Mouse (Mus musculus): ENCODE data around the gene Zswim3. TPM values are rescaled to one million over a fixed set of nuclear protein-coding genes. Genes with fewer than 3 reads are reported as not detected.

Zswim3 gene
- polyA plus RNA-seq, 1 experiment from 2014 or later, result 13.0 TPM

GRCm38 (mm10) chr2:164767812-164768540, 36.9 kb upstream of the Zswim3 start:
- Histone ChIP-seq H3K4me2 (ENCODE audit: low read length) (no peak overlapping the region), H3K4me1 (ENCODE audit: control insufficient read depth, insufficient read depth, low read length) (peaks cover 20% of the 10 kb centered on the region), H3K36me3 (ENCODE audit: control insufficient read depth, insufficient read depth, low read length) (peaks cover 61% of the 10 kb centered on the region), H3K27ac (ENCODE audit: low read depth, low read length) (no peak overlapping the region), H3K9ac (ENCODE audit: low read length) (no peak overlapping the region), H3K27me3 (replicated peaks; ENCODE audit: control insufficient read depth, insufficient read depth, low read length) (no peaks in the 10 kb centered on the region), H3K4me3 (ENCODE audit: low read depth, low read length) (no peak overlapping the region), H3K9me3 (replicated peaks; ENCODE audit: control insufficient read depth, low read length) (no peaks in the 10 kb centered on the region)
- DNase-seq (ENCODE audit: low spot score) (no peak), ATAC-seq (no peak)
- WGBS, result 91% methylated on average over 15 of the region's 15 CpGs

GRCm38 (mm10) chr2:164769258-164770037, 35.5 kb upstream of the Zswim3 start, which contains the start of gene Ube2c:
Ube2c (plus strand) TSS chr2:164769898.
- DNase-seq (ENCODE audit: low spot score) (peak; percentile 100), ATAC-seq (peak; percentile 100)
- Histone ChIP-seq H3K4me2 (ENCODE audit: low read length) (peak within 1 kb of the TSS; percentile 90), H3K4me1 (ENCODE audit: control insufficient read depth, insufficient read depth, low read length) (peaks cover 20% of the 10 kb centered on the region), H3K27ac (ENCODE audit: low read depth, low read length) (no peak within 1 kb of the TSS; the same call in 1 of the 2 replicates), H3K27me3 (replicated peaks; ENCODE audit: control insufficient read depth, insufficient read depth, low read length) (no peaks in the 10 kb centered on the region), H3K9me3 (replicated peaks; ENCODE audit: control insufficient read depth, low read length) (no peaks in the 10 kb centered on the region), H3K9ac (ENCODE audit: low read length) (peak within 1 kb of the TSS; percentile 74), H3K36me3 (ENCODE audit: control insufficient read depth, insufficient read depth, low read length) (peaks cover 53% of the 10 kb centered on the region), H3K4me3 (ENCODE audit: low read depth, low read length) (peak within 1 kb of the TSS; percentile 64)
- 3% methylated on average over 53 of the region's 53 CpGs for WGBS

DNA sequence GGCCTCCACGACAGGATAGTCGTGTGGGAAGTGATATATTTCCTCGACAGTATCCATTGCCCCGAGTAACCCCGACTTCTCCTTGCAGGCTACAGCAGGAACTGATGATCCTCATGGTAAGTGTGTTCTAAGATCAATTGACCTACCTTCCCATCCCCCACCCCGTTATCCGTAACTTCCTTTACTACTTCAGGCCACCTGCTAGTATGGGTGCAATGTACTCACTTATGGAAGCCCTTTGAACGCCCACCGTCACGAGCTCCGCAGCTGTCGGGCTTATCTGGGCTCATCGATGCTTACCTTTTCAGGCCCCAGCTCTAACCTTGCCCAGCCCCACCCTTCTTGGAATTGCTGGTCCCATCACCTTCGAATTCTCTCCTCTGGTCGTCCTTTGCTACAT, 34.6 kb upstream of the Zswim3 start:
- Histone ChIP-seq H3K4me2 (ENCODE audit: low read length) (peak overlapping the region; percentile 90), H3K9me3 (replicated peaks; ENCODE audit: control insufficient read depth, low read length) (no peaks in the 10 kb centered on the region), H3K36me3 (ENCODE audit: control insufficient read depth, insufficient read depth, low read length) (peaks cover 46% of the 10 kb centered on the region), H3K27me3 (replicated peaks; ENCODE audit: control insufficient read depth, insufficient read depth, low read length) (no peaks in the 10 kb centered on the region), H3K4me1 (ENCODE audit: control insufficient read depth, insufficient read depth, low read length) (peaks cover 20% of the 10 kb centered on the region), H3K9ac (ENCODE audit: low read length) (peak overlapping the region; percentile 74), H3K4me3 (ENCODE audit: low read depth, low read length) (peak overlapping the region; percentile 64), H3K27ac (ENCODE audit: low read depth, low read length) (no peak overlapping the region; the same call in 1 of the 2 replicates)
- no peak for ATAC-seq
- 2% methylated on average over 15 of the region's 15 CpGs for WGBS
- no peak for DNase-seq (ENCODE audit: low spot score)

GRCm38 (mm10) chr2:164771123-164771522, 33.8 kb upstream of the Zswim3 start:
- peak overlapping the region; percentile 74 for H3K9ac ChIP-seq (ENCODE audit: low read length)
- DNase-seq (ENCODE audit: low spot score), result no peak

DNA sequence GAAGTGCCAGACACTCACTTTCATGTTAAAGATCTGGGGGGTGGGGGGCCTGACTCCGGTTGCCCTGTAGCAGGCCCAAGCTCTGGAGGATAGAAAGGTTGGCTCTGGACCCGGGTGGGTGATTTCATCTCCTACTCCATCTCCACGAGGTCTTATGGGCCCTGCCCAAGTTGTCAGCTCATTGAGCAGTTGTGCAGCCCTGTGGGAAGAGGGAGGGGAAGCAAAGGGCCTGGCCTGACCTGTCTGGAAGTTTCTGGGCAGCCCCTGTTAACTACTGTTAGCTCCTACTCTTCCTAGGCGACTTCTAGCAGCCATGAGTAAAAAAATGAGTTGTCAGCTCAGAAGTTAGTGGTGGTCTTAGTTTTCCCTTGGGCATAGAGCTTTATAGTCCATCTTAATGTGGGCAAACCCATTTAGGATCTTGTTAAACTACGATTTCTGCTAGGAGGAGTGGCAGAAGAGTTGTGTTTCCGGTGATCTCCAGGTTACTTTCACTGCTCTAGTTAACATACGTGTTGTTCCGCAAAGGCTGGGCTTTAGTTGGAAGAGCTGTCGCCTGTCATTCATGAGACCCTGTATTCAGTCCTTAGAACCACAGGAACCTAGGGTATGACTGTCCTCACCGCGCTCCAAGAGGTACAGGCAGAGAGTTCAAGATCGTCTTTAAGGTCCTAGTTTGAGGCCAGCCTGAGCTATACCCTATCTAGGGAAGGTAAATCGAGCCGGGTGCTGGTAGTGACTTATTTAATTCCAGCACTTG, 31.5 kb upstream of the Zswim3 start:
- Histone ChIP-seq H3K9ac (ENCODE audit: low read length) (no peak overlapping the region), H3K4me2 (ENCODE audit: low read length) (no peak overlapping the region), H3K27me3 (replicated peaks; ENCODE audit: control insufficient read depth, insufficient read depth, low read length) (no peaks in the 10 kb centered on the region), H3K9me3 (replicated peaks; ENCODE audit: control insufficient read depth, low read length) (no peaks in the 10 kb centered on the region), H3K27ac (ENCODE audit: low read depth, low read length) (no peak overlapping the region), H3K4me3 (ENCODE audit: low read depth, low read length) (no peak overlapping the region), H3K4me1 (ENCODE audit: control insufficient read depth, insufficient read depth, low read length) (peaks cover 20% of the 10 kb centered on the region), H3K36me3 (ENCODE audit: control insufficient read depth, insufficient read depth, low read length) (peaks cover 15% of the 10 kb centered on the region)
- WGBS, result 78% methylated on average over 14 of the region's 14 CpGs
- ATAC-seq, result no peak
- DNase-seq (ENCODE audit: low spot score), result no peak

More at GRCm38 (mm10) chr2:164771123-164771522, 33.8 kb upstream of the Zswim3 start:
- peaks cover 20% of the 10 kb centered on the region for H3K4me1 ChIP-seq (ENCODE audit: control insufficient read depth, insufficient read depth, low read length)
- H3K4me2 ChIP-seq (ENCODE audit: low read length), result peak overlapping the region; percentile 90
- ATAC-seq, result no peak
- no peaks in the 10 kb centered on the region for H3K27me3 ChIP-seq (replicated peaks; ENCODE audit: control insufficient read depth, insufficient read depth, low read length)
- H3K36me3 ChIP-seq (ENCODE audit: control insufficient read depth, insufficient read depth, low read length), result peaks cover 37% of the 10 kb centered on the region
- no peak overlapping the region for H3K27ac ChIP-seq (ENCODE audit: low read depth, low read length)
- WGBS, result 77% methylated on average over 8 of the region's 8 CpGs
- peak overlapping the region; percentile 64 for H3K4me3 ChIP-seq (ENCODE audit: low read depth, low read length)
- H3K9me3 ChIP-seq (replicated peaks; ENCODE audit: control insufficient read depth, low read length), result no peaks in the 10 kb centered on the region

DNA sequence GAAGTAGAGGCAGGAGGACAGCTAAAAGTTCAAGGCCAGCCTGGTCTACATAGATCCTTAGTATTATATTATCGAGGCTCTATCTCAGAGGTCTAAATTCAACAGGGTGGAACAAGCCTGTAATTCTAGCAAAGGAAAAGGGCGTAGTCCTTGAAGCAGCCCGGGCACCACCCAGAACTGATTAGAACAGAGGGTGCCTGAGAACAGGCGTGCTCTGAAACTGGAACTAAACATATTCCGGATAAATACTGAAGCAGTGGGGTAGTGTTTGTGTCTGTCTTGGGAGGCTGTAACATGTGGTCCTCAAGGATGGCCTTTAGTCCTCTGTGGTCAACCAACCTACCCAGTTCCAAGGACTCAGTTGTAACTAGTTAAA, 30.9 kb upstream of the Zswim3 start:
- ATAC-seq (no peak), DNase-seq (ENCODE audit: low spot score) (no peak)
- no peaks in the 10 kb centered on the region for H3K27me3 ChIP-seq (replicated peaks; ENCODE audit: control insufficient read depth, insufficient read depth, low read length)
- no peak overlapping the region for H3K4me3 ChIP-seq (ENCODE audit: low read depth, low read length)
- H3K4me2 ChIP-seq (ENCODE audit: low read length), result no peak overlapping the region
- WGBS, result 88% methylated on average over 5 of the region's 5 CpGs
- no peak overlapping the region for H3K9ac ChIP-seq (ENCODE audit: low read length)
- no peaks in the 10 kb centered on the region for H3K9me3 ChIP-seq (replicated peaks; ENCODE audit: control insufficient read depth, low read length)
- peaks cover 20% of the 10 kb centered on the region for H3K4me1 ChIP-seq (ENCODE audit: control insufficient read depth, insufficient read depth, low read length)
- peaks cover 15% of the 10 kb centered on the region for H3K36me3 ChIP-seq (ENCODE audit: control insufficient read depth, insufficient read depth, low read length)
- H3K27ac ChIP-seq (ENCODE audit: low read depth, low read length), result no peak overlapping the region

DNA sequence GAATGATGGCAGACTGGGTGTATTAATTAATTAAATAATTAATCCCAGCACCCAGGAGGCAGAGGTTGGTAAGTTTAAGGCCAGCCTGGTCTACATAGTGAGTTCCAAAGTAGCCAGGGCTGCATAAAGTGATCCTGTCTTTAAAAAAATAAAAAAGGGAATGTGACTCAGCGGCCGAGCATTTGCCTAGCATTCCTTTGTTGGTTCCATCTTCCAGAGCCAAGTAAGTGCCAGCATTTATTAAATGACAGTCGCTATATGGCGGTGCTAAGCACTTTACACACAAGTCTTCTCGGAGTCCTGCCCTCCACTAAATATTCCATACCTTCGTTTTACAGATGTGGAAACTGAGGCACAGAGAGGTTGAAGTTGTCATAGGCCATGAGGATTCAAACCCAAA, 28.8 kb upstream of the Zswim3 start:
- Histone ChIP-seq H3K4me1 (ENCODE audit: control insufficient read depth, insufficient read depth, low read length) (peaks cover 8% of the 10 kb centered on the region), H3K27ac (ENCODE audit: low read depth, low read length) (no peak overlapping the region), H3K27me3 (replicated peaks; ENCODE audit: control insufficient read depth, insufficient read depth, low read length) (no peaks in the 10 kb centered on the region), H3K4me2 (ENCODE audit: low read length) (no peak overlapping the region), H3K9me3 (replicated peaks; ENCODE audit: control insufficient read depth, low read length) (no peaks in the 10 kb centered on the region), H3K4me3 (ENCODE audit: low read depth, low read length) (no peak overlapping the region), H3K9ac (ENCODE audit: low read length) (no peak overlapping the region), H3K36me3 (ENCODE audit: control insufficient read depth, insufficient read depth, low read length) (peaks cover 15% of the 10 kb centered on the region)
- DNase-seq (ENCODE audit: low spot score) (no peak), ATAC-seq (no peak)
- whole genome bisulfite sequencing, result 92% methylated on average over 6 of the region's 6 CpGs

DNA sequence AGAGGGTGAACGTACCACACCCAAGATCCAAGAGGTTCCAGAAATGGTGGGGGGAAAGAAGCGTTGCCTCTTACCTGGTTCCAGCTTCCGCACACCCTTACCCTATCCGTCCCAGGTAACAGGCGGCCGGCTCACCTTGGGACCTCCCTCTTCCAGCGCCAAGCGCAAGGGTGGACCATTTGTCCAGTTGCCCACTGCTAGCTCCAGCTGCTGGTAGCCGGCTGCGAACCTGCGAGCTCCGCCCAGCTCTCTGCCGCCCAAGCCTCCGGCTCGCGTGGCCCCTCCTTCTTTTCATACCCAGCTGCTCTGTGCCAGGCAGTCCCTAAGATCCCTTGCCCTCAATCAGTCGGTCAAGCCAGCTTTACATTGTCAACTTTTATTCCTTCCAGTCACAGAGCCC, 28.1 kb upstream of the Zswim3 start:
- H3K4me1 ChIP-seq (ENCODE audit: control insufficient read depth, insufficient read depth, low read length), result peaks cover 3% of the 10 kb centered on the region; the same call in 1 of the 2 replicates
- H3K27ac ChIP-seq (ENCODE audit: low read depth, low read length), result no peak overlapping the region
- DNase-seq (ENCODE audit: low spot score) (no peak), ATAC-seq (no peak)
- H3K4me3 ChIP-seq (ENCODE audit: low read depth, low read length), result no peak overlapping the region
- H3K4me2 ChIP-seq (ENCODE audit: low read length), result no peak overlapping the region
- H3K27me3 ChIP-seq (replicated peaks; ENCODE audit: control insufficient read depth, insufficient read depth, low read length), result no peaks in the 10 kb centered on the region
- no peak overlapping the region for H3K9ac ChIP-seq (ENCODE audit: low read length)
- peaks cover 10% of the 10 kb centered on the region for H3K36me3 ChIP-seq (ENCODE audit: control insufficient read depth, insufficient read depth, low read length)
- H3K9me3 ChIP-seq (replicated peaks; ENCODE audit: control insufficient read depth, low read length), result no peaks in the 10 kb centered on the region
- WGBS, result 69% methylated on average over 17 of the region's 17 CpGs

Data from forebrain, embryonic 14.5 days (tissue).